Mouse (Mus musculus): Measurements from ENCODE around the gene Tspan9.

DNA sequence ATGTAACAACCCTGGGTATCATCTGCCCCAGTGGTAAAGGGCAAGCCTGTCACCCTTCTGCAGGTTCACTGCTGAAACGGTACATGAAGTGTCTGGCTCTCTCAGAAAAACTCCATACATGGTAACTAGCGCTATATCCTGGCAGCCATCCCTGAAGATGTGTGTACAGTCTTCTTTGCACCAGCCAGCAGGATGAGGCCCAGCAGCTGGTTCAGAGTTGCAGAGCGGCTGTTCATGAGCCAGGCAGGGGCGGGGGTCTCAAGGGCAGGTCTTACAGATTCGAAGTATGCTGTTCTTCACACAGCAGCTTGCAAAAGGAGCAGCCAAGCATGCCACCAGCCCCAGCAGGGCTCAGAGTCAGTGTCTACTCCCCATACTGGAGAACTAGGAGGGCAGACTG, 139.9 kb downstream of the Tspan9 start:
- no peak for TF ChIP-seq POLR2A (IDR thresholded peaks at IDR 0.05; ENCODE audit: extremely low read depth, insufficient read depth, low read length)
- TF ChIP-seq CTCF (IDR thresholded peaks at IDR 0.05; ENCODE audit: low read depth, low read length) = no peak
